Mouse (Mus musculus): ENCODE data around the gene Pimreg. TPM values are rescaled to one million over a fixed set of nuclear protein-coding genes. Genes with fewer than 3 reads are reported as not detected.

Gene Pimreg
- polyA plus RNA-seq, 1 experiment: 0.79 TPM

DNA sequence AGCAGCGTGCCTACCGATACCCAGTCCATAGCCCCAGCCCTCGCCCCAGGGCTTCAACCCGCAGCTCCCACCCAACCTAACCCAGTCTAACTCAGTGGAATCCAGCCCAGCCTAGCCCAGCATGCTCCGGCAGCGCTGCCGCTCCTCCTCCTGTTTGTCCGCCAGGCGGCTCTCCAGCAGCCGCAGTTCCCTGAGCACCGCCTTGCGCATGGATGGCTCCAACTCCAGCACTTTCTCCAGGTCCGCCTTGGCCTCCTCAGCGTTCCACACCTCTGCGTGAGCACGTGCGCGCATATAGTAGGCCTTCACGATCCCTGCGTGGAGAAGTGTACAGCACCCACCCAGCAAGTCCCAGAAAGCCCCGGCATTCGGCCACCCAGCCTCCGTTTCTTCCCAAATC, 12.7 kb upstream of the Pimreg start:
- Histone ChIP-seq H3K27ac (ENCODE audit: control insufficient read depth, insufficient read depth, low read depth, low read length) (no peak overlapping the region), H3K27me3 (ENCODE audit: control insufficient read depth, insufficient read depth, low read length) (no peaks in the 10 kb centered on the region), H3K36me3 (ENCODE audit: control insufficient read depth, insufficient read depth, low read length) (no peaks in the 10 kb centered on the region), H3K4me1 (ENCODE audit: control insufficient read depth, insufficient read depth, low read length) (peaks cover 4% of the 10 kb centered on the region; the same call in 1 of the 2 replicates), H3K4me3 (ENCODE audit: control insufficient read depth, low read depth, low read length) (no peak overlapping the region)
- TF ChIP-seq POLR2A (IDR thresholded peaks at IDR 0.05; ENCODE audit: control insufficient read depth, low read depth, low read length) (no peak), CTCF (IDR thresholded peaks at IDR 0.05; ENCODE audit: control insufficient read depth, insufficient read depth, insufficient replicate concordance, low read depth, low read length) (peak; percentile 49; the same call in 1 of the 2 replicates)

DNA sequence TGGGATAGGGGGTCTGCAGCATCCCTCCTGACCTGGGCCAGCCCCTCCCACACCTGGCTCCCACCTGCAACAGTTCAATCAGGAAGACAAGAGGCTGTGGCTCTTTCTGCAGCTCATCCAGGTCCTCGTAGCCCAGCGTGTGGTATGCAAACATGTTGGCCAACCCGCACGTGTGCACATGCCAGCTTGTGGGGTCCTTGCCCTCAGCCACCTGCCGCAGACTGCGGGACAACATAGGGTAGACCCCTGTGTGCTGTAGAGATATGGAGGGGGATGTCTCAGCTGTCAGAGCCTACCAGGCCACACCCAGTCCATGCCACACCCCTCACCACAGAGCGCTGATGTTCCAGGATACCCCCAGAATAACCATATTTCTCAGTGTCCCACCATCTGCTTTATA, 10.5 kb upstream of the Pimreg start:
- no peaks in the 10 kb centered on the region for H3K27me3 ChIP-seq (ENCODE audit: control insufficient read depth, insufficient read depth, low read length)
- peaks cover 4% of the 10 kb centered on the region; the same call in 1 of the 2 replicates for H3K4me1 ChIP-seq (ENCODE audit: control insufficient read depth, insufficient read depth, low read length)
- H3K4me3 ChIP-seq (ENCODE audit: control insufficient read depth, low read depth, low read length): no peak overlapping the region
- TF ChIP-seq CTCF (IDR thresholded peaks at IDR 0.05; ENCODE audit: control insufficient read depth, insufficient read depth, insufficient replicate concordance, low read depth, low read length) (no peak), POLR2A (IDR thresholded peaks at IDR 0.05; ENCODE audit: control insufficient read depth, low read depth, low read length) (no peak)
- H3K36me3 ChIP-seq (ENCODE audit: control insufficient read depth, insufficient read depth, low read length): no peaks in the 10 kb centered on the region
- no peak overlapping the region for H3K27ac ChIP-seq (ENCODE audit: control insufficient read depth, insufficient read depth, low read depth, low read length)

DNA sequence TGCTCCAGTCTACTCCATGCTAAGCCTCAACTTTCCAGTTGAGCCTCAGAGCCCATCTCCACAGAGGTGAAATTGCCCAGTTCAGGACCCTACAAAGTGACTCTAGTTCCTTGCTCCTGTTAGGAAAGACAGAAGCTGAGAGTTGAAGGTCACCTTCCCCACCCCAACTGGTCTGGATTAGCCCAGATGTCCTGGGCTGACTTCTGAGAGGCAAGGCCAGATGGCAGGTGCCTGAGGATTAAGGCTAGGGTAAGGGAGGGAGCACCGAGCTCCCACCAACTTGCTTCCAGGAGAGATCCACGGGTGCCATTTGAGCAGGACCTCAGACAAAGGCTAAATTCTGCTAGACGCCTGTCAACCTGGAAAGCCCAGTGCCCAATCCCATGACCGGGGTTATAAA, 9.7 kb upstream of the Pimreg start:
- H3K4me1 ChIP-seq (ENCODE audit: control insufficient read depth, insufficient read depth, low read length): peaks cover 4% of the 10 kb centered on the region; the same call in 1 of the 2 replicates
- H3K4me3 ChIP-seq (ENCODE audit: control insufficient read depth, low read depth, low read length): no peak overlapping the region
- H3K27me3 ChIP-seq (ENCODE audit: control insufficient read depth, insufficient read depth, low read length): no peaks in the 10 kb centered on the region
- H3K36me3 ChIP-seq (ENCODE audit: control insufficient read depth, insufficient read depth, low read length): no peaks in the 10 kb centered on the region
- no peak overlapping the region for H3K27ac ChIP-seq (ENCODE audit: control insufficient read depth, insufficient read depth, low read depth, low read length)
- TF ChIP-seq CTCF (IDR thresholded peaks at IDR 0.05; ENCODE audit: control insufficient read depth, insufficient read depth, insufficient replicate concordance, low read depth, low read length) (no peak), POLR2A (IDR thresholded peaks at IDR 0.05; ENCODE audit: control insufficient read depth, low read depth, low read length) (no peak)

DNA sequence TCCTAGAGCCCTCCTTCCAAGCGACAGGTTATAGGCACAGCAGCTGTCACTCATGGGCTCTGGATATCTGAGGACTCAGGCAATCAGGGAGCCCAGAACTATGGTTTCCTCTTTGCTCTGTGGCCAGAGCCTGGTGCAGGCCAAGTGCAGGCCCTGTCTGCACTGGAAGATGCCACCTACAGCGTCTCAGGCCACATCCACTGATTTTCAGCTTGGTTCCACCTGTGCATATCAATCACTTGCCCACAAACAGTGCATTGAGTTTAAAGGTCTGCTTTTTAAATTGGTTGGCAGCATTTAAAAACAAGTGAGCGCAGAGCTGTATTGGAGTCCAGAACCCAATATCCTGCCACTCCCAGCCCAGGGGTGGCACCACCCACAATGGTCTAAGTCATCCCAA, 9.2 kb upstream of the Pimreg start:
- Histone ChIP-seq H3K27ac (ENCODE audit: control insufficient read depth, insufficient read depth, low read depth, low read length) (no peak overlapping the region), H3K36me3 (ENCODE audit: control insufficient read depth, insufficient read depth, low read length) (no peaks in the 10 kb centered on the region), H3K4me1 (ENCODE audit: control insufficient read depth, insufficient read depth, low read length) (peaks cover 4% of the 10 kb centered on the region; the same call in 1 of the 2 replicates), H3K27me3 (ENCODE audit: control insufficient read depth, insufficient read depth, low read length) (no peaks in the 10 kb centered on the region), H3K4me3 (ENCODE audit: control insufficient read depth, low read depth, low read length) (no peak overlapping the region)
- TF ChIP-seq CTCF (IDR thresholded peaks at IDR 0.05; ENCODE audit: control insufficient read depth, insufficient read depth, insufficient replicate concordance, low read depth, low read length) (no peak), POLR2A (IDR thresholded peaks at IDR 0.05; ENCODE audit: control insufficient read depth, low read depth, low read length) (no peak)

DNA sequence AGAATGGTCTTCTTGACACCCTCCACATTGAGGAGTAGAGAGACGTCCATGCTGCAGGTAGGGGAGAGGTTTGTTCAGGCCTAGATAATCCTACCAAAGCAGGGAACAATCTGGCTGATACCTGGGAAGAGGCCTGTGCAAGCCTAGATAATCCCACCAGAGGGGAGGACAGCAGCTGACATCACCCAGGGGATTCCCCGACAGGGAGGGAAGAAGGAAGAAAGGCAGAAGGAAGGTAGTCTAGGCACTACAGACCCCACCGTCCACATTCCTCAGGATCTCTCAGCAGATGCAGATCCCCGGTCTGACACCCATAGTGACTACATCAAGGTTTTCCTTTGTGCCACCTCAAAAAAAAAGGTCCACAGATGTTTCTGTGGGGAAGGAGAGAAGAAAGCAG, 4.4 kb upstream of the Pimreg start, which contains the start of gene Aipl1:
TSS of gene Aipl1 (minus strand) at position 101 of the 400 bp plus-strand sequence.
- no peaks in the 10 kb centered on the region for H3K36me3 ChIP-seq (ENCODE audit: control insufficient read depth, insufficient read depth, low read length)
- H3K4me1 ChIP-seq (ENCODE audit: control insufficient read depth, insufficient read depth, low read length): peaks cover 5% of the 10 kb centered on the region
- TF ChIP-seq CTCF (IDR thresholded peaks at IDR 0.05; ENCODE audit: control insufficient read depth, insufficient read depth, insufficient replicate concordance, low read depth, low read length): no peak
- no peak within 1 kb of the TSS for H3K4me3 ChIP-seq (ENCODE audit: control insufficient read depth, low read depth, low read length)
- H3K27ac ChIP-seq (ENCODE audit: control insufficient read depth, insufficient read depth, low read depth, low read length): no peak within 1 kb of the TSS
- H3K27me3 ChIP-seq (ENCODE audit: control insufficient read depth, insufficient read depth, low read length): no peaks in the 10 kb centered on the region

DNA sequence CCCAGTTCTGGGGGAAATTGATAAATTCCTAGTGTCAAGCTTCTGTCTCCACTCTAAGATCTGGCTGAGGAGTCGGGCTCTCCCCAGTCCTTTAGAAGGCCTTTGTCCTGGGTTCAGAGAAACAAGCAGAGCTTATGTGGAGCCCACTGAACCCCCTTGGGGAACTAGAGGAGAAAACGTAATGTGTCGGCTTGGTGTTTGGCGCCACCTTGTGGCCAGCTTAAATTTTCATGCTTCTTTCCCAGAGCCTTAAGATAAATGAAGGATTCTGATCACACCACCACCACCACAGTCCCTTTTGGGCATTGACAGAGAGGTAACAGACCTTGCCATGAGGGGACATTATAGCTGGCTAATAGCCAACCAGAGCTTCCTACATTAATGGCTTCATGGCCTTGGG, 3.8 kb upstream of the Pimreg start:
- Histone ChIP-seq H3K27me3 (ENCODE audit: control insufficient read depth, insufficient read depth, low read length) (no peaks in the 10 kb centered on the region), H3K4me3 (ENCODE audit: control insufficient read depth, low read depth, low read length) (no peak overlapping the region), H3K4me1 (ENCODE audit: control insufficient read depth, insufficient read depth, low read length) (peaks cover 10% of the 10 kb centered on the region), H3K36me3 (ENCODE audit: control insufficient read depth, insufficient read depth, low read length) (no peaks in the 10 kb centered on the region), H3K27ac (ENCODE audit: control insufficient read depth, insufficient read depth, low read depth, low read length) (no peak overlapping the region)
- TF ChIP-seq CTCF (IDR thresholded peaks at IDR 0.05; ENCODE audit: control insufficient read depth, insufficient read depth, insufficient replicate concordance, low read depth, low read length) (peak; percentile 65; the same call in 1 of the 2 replicates), POLR2A (IDR thresholded peaks at IDR 0.05; ENCODE audit: control insufficient read depth, low read depth, low read length) (no peak)

DNA sequence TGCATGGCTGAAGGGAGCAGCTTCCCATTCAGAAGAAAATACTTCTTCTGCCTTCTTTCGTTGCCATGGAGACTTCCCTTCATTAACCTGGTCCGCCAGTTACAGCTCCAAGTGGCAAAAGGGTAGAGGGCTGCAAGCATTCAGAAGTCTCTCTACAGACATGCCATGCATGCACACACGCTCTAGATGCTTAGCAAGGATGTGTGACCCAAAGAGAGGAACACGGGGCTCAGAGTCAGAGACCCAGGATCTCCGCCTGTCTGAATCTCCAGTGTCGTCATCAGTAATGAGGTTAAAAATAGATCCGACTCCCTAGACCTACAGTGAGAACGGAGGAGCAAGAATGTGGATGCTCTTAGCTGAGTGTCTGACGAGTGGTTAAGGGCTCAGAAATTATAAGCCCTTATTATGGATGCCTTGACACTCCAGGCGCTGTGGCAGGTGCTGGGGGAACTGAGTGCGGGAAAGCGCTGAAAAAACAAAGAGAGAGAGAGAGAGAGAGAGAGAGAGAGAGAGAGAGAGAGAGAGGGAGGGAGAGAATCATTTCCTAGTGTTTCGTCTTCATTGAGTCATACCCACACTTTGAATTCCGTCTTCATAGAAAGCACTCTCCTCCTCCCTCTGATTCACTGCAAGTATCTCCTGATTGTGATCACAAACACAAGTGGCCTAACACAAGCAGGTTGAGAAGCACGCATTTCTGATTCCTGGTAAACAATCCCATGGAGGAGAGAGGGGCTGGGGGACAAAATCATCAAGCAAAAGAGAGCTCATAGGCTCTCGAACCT, 2.0 kb upstream of the Pimreg start:
- no peak overlapping the region for H3K27ac ChIP-seq (ENCODE audit: control insufficient read depth, insufficient read depth, low read depth, low read length)
- H3K4me3 ChIP-seq (ENCODE audit: control insufficient read depth, low read depth, low read length): no peak overlapping the region
- no peak for TF ChIP-seq POLR2A (IDR thresholded peaks at IDR 0.05; ENCODE audit: control insufficient read depth, low read depth, low read length)
- no peak for TF ChIP-seq CTCF (IDR thresholded peaks at IDR 0.05; ENCODE audit: control insufficient read depth, insufficient read depth, insufficient replicate concordance, low read depth, low read length)
- H3K36me3 ChIP-seq (ENCODE audit: control insufficient read depth, insufficient read depth, low read length): no peaks in the 10 kb centered on the region
- H3K27me3 ChIP-seq (ENCODE audit: control insufficient read depth, insufficient read depth, low read length): no peaks in the 10 kb centered on the region
- H3K4me1 ChIP-seq (ENCODE audit: control insufficient read depth, insufficient read depth, low read length): peaks cover 13% of the 10 kb centered on the region
